Mouse (Mus musculus): ENCODE data around the gene Ccsap.
A peak's percentile ranks its signal among the peaks of the same experiment; 100 is the strongest.

The Ccsap gene

DNA sequence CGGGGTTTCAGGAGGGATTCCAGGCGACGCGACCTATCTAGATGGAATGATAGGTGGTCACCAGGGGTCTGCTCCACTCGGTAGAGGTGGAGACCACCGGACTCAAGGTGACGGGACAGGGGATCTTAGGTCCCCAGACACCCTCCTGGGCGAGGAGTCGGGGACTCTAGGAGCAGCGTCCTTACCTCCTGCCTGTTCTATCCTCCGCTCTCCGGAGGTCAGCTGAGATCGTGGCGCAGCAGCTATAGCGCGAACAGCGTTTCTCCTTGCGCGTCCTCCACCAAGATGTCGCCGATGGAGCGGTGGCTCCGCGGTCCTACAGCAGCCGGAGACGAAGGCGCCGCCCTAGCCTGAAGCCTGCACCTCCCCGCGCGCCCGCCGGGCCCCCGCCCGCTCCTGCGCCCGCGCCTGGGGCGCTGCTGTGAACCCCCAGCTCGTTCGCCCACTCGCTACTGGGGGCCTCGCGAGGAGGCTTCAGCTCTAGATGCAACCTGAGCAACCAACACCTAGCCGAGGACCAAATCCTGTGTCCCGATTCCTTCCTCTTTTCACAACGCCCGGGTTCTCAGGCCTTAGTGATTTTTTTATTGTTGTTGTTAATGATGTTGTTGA lies at the start of gene Ccsap:
Gene Ccsap, minus strand, starts transcription at position 562 of the 612 bp plus-strand sequence.
- no peak for DNase-seq (ENCODE audit: extremely low spot score)

DNA sequence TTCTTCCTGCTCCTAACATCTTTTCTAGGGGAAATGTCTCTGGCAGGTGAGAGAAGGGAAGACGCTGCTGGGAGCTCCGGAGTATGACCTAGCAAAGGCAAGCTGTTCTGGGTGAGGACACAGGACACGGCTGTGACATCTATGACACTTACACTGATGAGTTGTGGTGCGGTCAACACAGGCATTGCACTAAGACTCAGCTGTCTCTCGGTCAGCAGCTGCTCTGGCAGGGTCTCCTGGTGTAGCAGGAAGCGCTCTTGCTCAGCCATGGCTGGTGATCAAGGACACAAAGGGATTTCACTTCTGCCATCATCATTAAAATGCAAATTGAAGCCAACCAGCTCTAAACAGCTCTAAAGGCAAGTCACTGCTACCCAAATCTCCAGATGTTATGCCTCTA lies 47.6 kb upstream of the Ccsap start:
- no peak for DNase-seq (ENCODE audit: extremely low spot score)

DNA sequence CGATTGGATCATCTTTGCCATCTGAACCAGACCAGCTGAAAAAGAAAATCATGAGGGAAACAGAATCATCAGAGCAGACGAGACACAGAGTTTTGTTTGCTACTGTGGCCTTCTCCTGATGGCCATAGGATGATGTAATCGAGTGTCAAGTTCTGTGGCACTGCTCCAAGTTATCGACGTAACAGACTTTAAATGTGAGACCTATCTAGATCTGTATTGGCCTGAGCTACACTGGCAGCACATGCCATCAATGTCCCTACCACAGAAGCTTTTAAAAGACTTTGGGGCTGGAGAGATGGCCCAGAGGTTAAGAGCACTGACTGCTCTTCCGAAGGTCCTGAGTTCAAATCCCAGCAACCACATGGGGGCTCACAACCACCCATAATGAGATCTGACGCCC lies 42.6 kb upstream of the Ccsap start:
- no peak for DNase-seq (ENCODE audit: extremely low spot score)

DNA sequence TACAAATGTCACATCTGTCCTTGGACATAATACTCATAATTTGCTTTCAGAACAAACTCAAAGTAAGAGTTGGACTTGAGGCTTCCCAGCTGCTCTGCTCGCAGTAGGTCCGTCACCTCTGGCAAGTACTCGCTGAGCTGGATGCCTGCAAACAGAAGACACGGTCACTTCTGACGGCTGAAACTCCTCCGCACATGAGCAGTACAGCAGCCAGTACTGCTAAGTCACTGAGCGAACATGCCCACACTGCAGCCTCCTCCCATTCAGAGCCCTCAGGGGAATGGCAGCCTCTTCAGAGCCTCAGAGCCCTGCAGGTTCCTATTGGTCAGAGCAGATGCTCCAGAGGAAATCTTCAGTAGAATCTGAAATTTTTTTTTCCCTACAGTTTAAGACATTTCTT lies 39.4 kb upstream of the Ccsap start:
- no peak for DNase-seq (ENCODE audit: extremely low spot score)

DNA sequence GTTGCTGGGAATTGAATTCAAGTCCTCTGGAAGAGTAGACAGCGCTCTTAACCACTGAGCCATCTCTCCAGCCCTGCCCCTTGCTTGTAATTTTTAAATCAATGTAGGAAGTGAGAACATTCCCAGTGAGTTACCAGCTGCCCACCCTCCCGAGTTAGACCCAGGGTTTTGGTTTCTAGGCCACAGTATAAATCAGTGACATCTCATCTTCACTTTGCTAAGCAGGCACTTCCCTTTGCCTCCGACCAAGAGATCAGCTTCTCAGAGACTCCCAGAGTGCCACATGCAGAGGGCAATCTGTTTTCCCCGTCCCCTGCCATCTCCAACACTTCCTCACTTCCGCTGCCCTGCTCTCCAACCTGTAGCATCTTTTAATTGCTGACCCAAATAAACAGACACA lies 38.6 kb upstream of the Ccsap start:
- no peak for DNase-seq (ENCODE audit: extremely low spot score)

DNA sequence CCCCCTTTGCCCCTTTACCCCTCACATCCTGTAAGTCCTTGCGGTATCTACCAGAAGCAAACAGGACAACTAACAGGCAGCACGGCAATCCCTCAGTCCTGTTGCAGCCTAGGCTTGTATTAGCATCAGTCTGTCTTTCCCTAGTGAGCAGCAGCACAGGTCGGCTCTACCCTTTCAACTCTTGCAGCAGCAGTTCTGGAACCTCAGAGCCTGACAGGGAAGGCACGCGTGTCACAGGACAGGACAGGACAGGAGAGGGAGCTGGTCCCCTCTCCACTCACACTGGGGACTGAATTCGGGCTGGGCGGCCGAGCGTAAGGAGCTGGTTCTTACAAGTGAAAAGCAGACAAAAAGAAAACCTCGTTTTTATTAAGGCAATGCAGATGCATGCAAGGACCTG lies 36.8 kb upstream of the Ccsap start:
- DNase-seq (ENCODE audit: extremely low spot score): no peak

DNA sequence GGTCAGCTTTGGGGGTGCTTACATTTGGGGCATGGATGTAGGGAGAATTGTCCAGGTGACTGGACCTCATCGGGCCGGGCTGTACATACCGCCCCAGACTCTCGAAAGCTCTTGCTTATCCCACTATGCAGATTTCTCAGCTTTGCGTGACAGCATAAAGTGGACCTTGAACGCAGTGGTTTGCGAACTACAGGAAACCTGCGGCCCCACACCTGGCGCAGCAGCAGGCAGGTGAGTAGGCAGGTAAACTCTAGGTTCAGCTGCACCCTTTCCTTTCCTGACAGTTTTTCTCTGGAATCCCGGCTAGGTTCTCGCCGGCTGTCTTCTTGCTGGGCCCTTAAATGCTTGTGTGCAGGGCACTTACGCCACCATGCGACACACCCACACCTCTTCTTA lies 36.4 kb upstream of the Ccsap start:
- DNase-seq (ENCODE audit: extremely low spot score): no peak

DNA sequence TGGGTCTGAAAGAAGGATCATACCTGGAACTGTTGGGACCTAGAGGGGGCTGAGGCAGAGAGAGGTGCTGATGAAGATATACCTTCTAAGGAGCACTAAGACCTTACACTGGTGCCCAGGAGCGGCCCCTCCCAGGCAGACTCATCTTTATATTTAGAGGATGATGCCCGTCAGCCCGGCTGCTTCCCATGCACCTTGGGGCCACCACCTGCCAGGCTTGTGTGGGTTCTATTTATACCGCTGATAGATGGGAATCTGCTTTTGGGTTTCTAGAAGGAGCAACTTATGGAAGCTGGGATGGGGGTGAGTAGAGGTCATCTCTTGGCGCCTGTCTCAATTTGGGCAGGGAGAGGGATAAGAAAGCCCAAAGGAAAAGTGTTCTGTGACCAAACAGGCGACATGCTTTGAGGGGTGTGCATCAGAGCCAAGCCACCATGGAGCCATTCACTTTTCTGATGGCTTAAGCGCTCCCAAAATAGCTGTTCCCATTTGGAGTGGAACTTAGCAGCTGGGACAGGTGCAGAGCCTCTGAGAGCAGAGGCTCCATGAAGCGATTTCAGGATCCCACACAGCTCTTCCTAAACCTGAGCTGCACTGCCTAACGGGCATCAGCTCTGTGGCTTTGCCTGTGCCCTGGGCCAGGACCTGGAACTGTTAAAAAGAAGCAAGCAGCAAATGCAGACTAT lies 35.8 kb upstream of the Ccsap start:
- DNase-seq (ENCODE audit: extremely low spot score): no peak

DNA sequence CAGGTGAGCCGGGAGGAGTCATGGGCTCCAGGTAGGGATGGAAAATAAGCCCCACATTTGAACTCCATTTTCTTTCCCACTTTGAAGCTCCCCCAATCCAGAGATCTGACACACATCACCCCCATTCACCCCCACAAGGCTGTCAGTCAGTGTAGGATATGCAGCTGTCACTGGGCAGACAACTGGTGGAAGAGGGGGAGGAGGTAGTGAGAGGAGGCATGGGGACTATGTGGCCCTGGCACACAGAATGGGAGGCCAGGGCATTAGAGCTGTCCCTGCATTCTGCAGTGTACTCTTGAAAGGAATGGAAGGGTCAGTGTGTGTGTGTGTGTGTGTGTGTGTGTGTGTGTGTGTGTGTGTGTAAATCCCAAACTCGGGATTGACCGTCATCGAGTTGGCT lies 35.2 kb upstream of the Ccsap start:
- DNase-seq (ENCODE audit: extremely low spot score): no peak

DNA sequence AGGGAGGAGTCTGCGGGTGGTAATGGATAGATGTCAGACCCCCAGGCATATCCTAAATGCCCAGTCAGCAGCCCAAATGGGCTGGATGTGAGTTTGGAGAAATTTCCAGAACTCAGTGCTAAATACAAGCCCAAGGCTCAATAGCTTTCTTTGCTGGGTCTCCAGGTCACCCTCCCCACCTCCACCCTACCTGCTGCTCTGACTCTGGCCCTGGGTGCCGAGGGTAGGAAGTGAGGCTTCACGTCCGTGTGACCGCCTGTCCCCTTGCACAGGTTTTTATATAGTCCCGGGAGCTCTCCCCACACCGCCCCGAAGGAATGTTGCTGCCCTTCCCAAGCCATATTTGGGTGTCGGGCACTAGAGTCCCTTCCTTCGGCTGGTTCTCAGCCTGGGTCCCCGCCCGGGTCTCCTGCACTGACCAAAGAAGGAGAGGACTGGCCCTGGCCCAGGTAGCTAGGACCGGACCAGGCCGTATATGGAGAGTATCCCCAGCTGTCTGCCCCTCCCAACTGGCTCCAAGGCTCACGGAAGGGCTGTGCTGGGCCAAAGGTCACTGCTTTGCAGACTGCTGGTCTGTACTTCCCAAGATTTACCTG lies 34.6 kb upstream of the Ccsap start, which contains the start of gene Acta1:
Gene Acta1, minus strand, starts transcription at position 250 of the 596 bp plus-strand sequence.
- no peak for DNase-seq (ENCODE audit: extremely low spot score)

DNA sequence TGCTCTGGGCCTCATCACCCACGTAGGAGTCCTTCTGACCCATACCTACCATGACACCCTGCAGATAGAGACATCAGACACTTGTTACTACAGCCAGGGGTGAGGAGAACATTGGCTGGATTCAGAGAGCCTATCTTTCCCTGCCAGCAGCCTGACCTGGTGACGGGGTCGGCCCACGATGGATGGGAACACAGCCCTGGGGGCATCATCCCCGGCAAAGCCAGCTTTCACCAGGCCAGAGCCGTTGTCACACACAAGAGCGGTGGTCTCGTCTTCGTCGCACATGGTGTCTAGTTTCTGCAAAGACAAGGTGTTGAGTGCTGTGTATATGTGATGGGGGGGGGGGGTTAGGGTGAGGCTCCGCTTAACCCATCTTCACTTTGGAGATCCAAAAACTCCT lies 33.4 kb upstream of the Ccsap start:
- no peak for DNase-seq (ENCODE audit: extremely low spot score)

DNA sequence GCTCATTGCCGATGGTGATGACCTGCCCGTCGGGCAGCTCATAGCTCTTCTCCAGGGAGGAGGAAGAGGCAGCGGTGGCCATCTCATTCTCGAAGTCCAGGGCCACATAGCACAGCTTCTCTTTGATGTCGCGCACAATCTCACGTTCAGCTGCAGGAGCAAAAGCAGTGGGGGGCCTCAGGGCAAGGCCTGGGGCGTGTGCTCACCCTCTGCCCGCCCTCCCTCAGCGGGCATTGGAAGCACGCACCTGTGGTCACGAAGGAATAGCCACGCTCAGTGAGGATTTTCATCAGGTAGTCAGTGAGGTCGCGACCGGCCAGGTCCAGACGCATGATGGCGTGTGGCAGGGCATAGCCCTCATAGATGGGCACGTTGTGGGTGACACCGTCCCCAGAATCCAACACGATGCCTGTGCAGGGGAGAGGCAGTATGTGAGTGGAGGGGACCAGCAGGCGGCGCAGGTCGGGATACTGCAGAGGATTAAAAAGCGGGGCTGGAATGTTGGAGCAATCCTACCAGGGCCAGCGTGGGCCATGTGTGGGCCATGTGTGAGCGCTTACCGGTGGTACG lies 32.7 kb upstream of the Ccsap start:
- no peak for DNase-seq (ENCODE audit: extremely low spot score)

DNA sequence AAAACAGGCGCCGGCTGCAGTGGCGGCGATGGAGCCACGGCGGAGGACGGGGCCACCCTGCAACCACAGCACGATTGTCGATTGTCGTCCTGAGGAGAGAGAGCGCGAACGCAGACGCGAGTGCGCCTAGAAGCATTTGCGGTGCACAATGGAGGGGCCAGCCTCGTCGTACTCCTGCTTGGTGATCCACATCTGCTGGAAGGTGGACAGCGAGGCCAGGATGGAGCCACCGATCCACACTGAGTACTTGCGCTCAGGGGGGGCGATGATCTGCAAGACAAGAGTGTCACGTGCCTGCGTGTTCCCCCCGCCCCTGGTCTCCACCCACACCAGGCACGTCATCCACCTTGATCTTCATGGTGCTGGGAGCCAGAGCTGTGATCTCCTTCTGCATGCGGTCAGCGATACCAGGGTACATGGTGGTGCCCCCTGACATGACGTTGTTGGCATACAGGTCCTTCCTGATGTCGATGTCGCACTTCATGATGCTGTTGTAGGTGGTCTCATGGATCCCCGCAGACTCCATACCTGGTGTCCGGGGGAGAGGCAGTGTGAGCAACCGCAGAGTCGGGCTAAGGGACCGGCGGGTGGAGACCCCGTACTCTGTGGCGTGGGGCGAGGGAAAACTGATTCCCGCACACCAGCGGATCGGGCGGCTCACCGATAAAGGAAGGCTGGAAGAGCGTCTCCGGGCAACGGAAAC lies 32.0 kb upstream of the Ccsap start:
- DNase-seq (ENCODE audit: extremely low spot score): peak; percentile 16

DNA sequence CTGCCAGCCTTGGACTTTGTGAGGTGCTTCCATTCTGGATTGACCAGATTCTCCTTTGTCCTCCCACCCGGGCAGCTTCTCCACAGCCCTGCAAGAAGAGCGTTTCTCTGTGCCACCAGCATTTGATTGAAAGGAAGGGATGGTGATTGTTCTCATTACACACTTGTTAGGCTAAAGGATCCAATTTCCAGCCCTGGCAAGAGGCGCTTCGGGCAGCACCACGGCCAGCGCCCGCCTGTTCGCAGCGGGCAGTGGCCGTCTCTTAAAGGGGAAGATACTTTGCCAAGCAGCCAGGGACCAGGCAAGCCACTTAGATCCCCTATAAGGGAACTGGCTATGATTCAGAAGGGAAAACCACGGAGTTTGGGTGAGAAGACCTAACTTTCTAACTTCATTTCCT lies 31.3 kb upstream of the Ccsap start:
- DNase-seq (ENCODE audit: extremely low spot score): peak; percentile 73

DNA sequence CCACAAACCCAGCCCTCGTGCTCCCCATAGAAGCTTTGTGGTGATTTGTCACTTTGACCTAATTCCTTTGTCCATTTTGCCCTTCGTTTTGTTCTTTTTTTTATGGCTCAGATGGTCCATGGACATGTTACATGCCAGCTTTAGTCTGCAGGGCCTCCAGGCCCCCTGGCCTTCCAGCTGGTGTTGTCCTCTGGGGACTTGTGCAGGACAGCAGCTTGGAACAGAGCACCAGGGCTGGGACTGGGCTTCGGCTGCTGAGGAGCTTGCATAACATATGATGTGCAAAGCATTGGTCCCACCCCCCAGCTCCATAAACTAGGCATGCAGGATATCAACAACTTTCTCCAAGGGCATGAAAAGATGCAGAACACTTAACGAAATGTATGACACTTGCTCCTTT lies 29.8 kb upstream of the Ccsap start:
- no peak for DNase-seq (ENCODE audit: extremely low spot score)

DNA sequence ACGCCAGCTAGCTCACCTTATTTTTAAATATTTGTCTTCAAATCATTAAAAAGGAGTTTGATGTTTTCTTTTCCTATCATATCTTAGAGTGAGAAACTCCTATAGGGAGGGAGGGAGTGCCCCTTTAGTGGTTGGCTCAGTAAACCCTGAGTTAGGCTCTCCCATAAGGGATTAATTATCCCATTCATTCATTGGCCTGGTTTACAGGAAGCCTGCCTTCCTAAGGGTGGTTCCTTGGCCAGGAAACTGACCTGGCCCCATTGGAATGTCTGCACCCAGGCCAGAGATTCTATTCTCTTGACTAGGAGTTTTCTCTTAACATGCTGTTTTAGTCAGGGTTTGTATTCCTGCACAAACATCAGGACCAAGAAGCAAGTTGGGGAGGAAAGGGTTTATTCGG lies 27.9 kb upstream of the Ccsap start:
- no peak for DNase-seq (ENCODE audit: extremely low spot score)

DNA sequence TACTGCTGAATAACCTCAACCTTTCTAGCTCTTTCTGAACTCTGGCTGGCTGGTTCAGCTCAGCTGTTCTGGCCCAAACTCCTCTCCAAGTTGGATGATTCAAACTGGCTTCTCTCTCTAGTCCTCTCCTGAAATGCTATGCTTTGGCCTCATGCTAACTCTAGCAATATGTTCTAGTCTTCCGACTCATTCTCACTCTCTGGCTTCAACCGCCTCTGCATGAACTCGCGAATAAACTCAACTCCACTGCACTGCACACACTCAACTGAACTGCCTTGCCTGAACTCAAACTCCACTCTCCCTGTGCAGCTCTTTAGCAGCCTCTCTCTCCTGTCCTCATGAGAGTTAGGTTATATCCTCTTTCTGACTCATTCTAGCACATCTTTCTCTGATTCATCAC lies 27.2 kb upstream of the Ccsap start:
- no peak for DNase-seq (ENCODE audit: extremely low spot score)

DNA sequence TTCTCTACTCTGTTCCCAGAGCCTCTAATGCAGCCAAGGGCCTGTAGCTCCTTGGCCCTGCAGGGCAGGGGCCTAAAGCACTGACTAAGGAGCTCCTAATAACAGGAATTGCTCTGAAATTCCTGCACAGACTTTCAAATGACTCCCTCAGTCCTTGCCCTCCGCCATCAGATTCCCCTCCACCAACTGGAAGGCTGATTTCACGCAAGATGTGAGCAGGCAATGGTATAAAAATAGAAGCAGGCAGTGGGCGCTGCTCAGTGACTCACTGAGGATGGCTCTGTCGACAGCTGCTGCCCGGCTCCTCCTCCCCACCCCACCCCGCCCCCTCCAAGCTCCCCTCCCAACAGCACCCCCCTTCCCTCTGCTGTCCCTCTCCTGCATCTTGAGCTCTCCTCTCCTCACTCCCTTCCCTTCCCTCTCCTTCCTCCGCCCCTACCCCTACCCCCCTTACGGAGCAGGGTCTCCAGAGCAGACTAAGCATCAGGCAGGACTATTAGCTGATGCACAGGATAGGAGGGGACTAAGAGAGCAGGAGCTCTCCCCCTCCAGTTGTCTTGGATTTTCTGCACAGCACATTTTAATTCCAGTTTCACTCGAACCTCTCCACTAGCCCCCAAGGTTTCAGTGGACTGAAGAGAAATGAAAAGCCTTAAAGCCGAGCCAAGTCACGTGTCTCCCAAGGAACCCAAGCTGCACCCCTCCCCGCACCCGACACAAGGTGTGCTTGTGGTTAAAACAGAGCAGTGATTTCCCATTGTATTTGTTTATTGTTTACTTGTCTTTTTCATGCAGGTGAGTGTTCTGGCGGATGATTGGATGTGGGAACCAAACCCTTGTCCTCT lies 24.9 kb upstream of the Ccsap start:
- DNase-seq (ENCODE audit: extremely low spot score): no peak

DNA sequence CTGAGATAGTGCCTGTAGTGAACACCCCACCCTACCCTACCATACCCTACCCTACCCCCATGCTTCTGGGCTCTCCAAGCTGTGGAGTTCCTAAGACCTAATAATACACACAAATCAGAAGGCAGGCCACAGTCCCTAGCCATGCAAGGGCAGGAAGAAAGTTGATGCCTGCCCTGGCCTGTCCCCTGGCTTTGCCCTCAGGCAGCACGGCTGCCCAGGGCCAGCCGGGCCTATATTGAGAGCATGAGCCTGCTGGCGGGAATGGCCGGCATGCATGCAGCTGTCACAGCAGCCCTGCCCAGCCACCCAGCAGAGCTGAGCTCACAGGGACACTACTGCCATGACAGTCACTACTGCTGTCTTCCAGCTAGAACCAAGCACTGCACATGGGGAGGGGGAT lies 23.1 kb upstream of the Ccsap start:
- no peak for DNase-seq (ENCODE audit: extremely low spot score)

DNA sequence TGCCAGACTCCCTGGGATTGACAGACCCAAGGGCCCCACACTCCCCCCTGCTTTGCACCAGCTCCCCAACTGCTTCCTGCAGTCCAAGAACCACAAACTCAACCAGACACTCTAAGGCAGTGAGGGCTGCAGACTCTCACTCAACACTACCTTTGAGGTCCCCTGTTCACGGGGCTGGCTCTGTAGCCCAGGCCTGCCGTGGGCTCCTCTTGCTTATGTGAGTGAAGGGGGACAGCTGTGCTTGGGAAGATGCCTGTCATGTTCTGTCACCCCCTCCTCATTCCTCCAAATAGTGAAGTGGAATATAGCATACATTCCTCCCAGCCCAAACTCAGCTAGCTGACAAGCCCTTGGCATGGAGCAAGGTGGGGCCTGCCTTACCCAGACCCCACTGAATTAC lies 22.4 kb upstream of the Ccsap start:
- DNase-seq (ENCODE audit: extremely low spot score): no peak

DNA sequence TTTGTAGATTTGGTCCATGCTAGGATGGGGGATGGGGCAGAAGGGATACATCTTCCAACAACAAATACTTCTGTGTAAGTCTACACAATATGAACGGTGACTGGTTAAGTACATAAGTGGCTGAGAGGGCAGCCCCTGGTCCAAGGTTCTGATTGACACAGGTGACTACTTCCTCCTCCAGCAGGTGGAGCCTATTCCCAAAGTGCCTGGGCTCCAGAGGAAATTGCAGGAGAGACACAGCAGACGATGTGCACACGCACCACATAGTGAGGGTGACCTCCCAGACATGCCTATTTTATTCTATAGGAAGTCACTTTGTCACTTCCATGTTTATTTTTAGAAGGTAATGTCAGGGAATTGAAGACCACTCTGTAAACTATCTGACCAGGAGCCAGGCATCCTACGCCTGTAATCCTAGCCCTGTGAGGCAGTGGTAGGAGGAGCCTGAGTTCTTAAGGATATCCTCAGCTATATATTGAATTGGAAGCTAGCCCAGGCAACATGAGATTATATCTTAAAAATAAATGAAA lies 20.9 kb upstream of the Ccsap start:
- DNase-seq (ENCODE audit: extremely low spot score): no peak
